Mouse (Mus musculus): Measurements from ENCODE around the gene Eapp. TPM values are rescaled to one million over a fixed set of nuclear protein-coding genes. Genes with fewer than 3 reads are reported as not detected.
A peak's percentile ranks its signal among the peaks of the same experiment; 100 is the strongest.
"Not testable (repeated sequence)": the region's sequence is repeated elsewhere in the genome, so short reads cannot be mapped to it uniquely, and the experiment has no call there.

Gene Eapp
- polyA plus RNA-seq, 1 experiment from 2014 or later = 77.3 TPM

DNA sequence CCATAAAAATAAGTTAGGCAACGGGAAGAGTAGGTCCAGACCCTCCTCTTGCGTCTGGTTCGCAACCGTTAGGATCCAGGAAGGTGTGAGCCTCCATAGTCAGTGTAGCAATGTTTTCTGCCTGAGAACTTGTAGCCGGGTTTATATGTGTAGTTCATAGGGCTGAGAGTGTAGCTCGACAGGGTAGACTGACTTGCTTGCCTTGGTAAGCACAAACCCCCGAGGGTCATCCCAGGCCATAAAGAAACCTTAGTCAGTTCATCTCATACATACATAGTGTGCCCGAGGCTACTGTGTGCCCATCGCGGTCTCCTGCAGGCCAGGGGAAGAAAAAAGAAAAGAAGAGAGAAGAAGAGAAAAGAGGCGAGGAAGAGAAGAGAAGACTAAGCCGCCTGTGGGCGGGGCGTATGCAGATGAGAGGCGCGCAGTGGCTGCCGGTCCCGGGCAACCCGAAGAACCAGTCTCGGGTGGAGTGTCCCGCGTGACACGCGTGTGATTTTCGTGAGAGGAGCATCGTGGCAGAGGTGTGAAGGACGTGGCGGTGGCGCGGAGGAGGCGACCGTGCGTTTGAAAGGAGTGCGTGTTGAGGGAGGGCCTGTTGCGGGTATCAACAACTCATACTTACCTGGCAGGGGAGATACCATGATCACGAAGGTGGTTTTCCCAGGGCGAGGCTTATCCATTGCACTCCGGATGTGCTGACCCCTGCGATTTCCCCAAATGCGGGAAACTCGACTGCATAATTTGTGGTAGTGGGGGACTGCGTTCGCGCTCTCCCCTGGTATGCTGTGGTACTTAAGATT, 14.2 kb upstream of the Eapp start:
- peak overlapping the region; percentile 20; the same call in 1 of the 2 replicates for H3K4me3 ChIP-seq (replicated peaks)

DNA sequence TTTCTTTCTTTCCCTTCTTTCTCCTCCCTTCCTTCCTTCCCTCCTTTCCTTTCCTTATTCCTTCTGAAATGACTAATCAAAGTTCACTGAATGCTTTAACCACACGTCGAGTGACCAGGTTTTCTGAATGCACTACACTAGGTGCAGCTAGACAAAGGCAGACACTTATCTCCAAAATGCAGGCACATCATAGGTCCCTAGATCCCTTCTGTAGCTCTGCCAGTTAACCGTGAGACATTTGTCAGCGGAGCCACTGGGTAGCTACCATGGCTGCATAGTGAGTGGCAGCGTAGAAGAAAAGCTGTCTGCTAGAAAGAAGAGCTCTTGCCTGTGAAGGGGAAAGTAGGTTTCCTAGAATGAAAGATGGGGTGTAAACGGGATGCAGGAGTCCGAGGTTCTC, 3.7 kb upstream of the Eapp start:
- H3K4me1 ChIP-seq = peaks cover 10% of the 10 kb centered on the region
- no peak overlapping the region for H3K4me2 ChIP-seq
- H3K4me3 ChIP-seq (replicated peaks) = no peak overlapping the region
- H3K9ac ChIP-seq = no peak overlapping the region
- H3K27ac ChIP-seq = no peak overlapping the region
- no peaks in the 10 kb centered on the region; the same call in 1 of the 2 replicates for H3K27me3 ChIP-seq
- no peaks in the 10 kb centered on the region for H3K9me3 ChIP-seq
- WGBS = 80% methylated on average over 7 of the region's 7 CpGs
- ATAC-seq (ENCODE audit: low FRiP score) = no peak
- no peaks in the 10 kb centered on the region for H3K36me3 ChIP-seq (replicated peaks)

More for the DNA sequence above, 14.2 kb upstream of the Eapp start:
- peak overlapping the region; percentile 29; the same call in 1 of the 2 replicates for H3K4me2 ChIP-seq
- H3K27ac ChIP-seq; H3K4me1 ChIP-seq; H3K27me3 ChIP-seq; H3K9me3 ChIP-seq; H3K36me3 ChIP-seq (replicated peaks); H3K9ac ChIP-seq: not testable (repeated sequence)
- 1% methylated on average over 12 of the region's 44 CpGs for WGBS
- peak; percentile 84 for ATAC-seq (ENCODE audit: low FRiP score)

DNA sequence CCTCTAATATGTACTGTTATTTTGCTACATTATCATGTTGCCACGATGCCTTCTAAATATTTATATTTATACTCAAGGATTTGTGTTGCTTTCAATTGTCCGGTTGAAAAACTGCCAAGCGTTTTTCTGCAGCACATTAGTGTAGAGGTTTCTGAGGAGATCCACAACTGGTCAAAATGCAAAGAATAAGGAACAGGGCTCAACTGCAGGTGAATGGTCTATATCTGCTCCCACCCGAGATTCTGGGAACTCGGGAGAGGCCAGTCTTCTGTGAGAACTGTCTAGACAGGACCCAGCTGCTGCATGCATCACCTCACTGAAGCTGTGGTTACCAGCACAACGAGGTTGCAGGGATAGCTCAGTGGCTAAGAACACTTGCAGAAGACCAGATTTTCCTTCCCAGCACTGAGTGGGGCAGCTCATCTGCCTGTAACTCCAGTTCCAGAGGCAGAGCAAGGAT, 2.1 kb upstream of the Eapp start:
- Histone ChIP-seq H3K36me3 (replicated peaks) (no peaks in the 10 kb centered on the region), H3K4me2 (no peak overlapping the region), H3K27me3 (no peaks in the 10 kb centered on the region; the same call in 1 of the 2 replicates), H3K4me1 (peaks cover 13% of the 10 kb centered on the region), H3K9ac (no peak overlapping the region), H3K27ac (0 out of 2 replicates have a peak overlapping the region, but pooled peaks have one; percentile 10), H3K9me3 (no peaks in the 10 kb centered on the region), H3K4me3 (replicated peaks) (no peak overlapping the region)
- ATAC-seq (ENCODE audit: low FRiP score) = no peak
- 62% methylated on average over 6 of the region's 6 CpGs for WGBS

DNA sequence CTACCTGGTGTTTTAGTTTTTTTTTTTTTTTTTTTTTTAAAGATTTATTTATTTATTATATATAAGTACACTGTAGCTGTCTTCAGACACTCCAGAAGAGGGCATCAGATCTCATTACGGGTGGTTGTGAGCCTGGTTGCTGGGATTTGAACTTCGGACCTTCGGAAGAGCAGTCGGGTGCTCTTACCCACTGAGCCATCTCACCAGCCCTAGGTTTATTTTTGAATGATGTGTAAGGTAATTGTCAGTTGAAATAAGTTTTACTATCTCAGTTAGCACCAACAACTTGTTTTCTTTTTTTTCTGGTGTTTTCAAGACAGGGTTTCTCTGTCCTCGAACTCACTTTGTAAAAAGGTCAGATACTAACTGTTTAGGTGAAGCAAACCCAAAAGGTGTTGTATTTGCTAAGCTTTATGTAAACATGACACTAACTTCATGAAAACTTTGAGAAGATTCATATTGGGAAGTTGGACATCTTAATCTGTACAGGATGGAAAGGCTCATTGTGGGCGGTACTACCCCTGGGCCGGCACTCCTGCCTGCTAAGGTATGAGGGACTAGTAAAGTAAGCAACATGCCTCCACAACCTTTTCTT, 1.4 kb upstream of the Eapp start:
- ATAC-seq (ENCODE audit: low FRiP score) = no peak
- no peak overlapping the region for H3K4me2 ChIP-seq
- no peaks in the 10 kb centered on the region for H3K9me3 ChIP-seq
- peaks cover 6% of the 10 kb centered on the region; the same call in 1 of the 2 replicates for H3K36me3 ChIP-seq (replicated peaks)
- H3K4me1 ChIP-seq = peaks cover 13% of the 10 kb centered on the region
- H3K9ac ChIP-seq = no peak overlapping the region
- no peak overlapping the region for H3K4me3 ChIP-seq (replicated peaks)
- WGBS = 11% methylated on average over 7 of the region's 7 CpGs
- no peak overlapping the region for H3K27ac ChIP-seq
- H3K27me3 ChIP-seq = no peaks in the 10 kb centered on the region; the same call in 1 of the 2 replicates

DNA sequence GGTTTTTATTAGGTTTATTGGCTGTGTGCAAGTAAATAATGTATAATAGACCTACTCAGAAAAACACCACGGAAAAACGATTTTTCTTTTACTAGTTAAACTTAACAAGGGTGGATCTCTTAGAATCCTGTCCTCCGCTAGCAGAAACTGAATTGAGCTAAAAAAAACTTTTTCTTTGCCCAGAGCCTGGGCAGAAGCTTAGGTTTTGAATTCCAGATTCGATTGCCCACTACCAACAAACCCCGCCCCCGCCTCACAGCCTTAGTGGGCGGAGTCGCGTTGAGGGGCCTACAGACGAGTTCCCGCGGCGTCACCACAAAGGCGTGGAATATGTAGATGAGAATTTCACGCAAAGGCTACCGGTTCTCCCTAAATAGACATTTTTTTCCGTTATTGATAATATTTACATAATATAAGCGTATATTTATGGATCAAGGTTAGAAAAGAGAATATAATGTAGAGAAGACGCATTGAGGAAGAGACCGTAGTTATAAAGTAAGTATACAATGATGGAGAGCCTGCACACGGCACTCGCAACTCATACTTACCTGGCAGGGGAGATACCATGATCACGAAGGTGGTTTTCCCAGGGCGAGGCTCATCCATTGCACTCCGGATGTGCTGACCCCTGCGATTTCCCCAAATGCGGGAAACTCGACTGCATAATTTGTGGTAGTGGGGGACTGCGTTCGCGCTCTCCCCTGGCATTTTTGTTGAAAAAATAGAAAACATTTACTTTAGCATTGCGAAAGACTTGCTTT, 725 bp upstream of the Eapp start:
- Histone ChIP-seq H3K9me3 (no peaks in the 10 kb centered on the region), H3K27ac (peak overlapping the region; percentile 97), H3K9ac (peak overlapping the region; percentile 87), H3K4me1 (peaks cover 13% of the 10 kb centered on the region), H3K4me3 (replicated peaks) (peak overlapping the region; percentile 78), H3K36me3 (replicated peaks) (peaks cover 8% of the 10 kb centered on the region; the same call in 1 of the 2 replicates), H3K27me3 (no peaks in the 10 kb centered on the region; the same call in 1 of the 2 replicates), H3K4me2 (peak overlapping the region; percentile 65)
- WGBS = under 1% methylated on average over 32 of the region's 32 CpGs
- ATAC-seq (ENCODE audit: low FRiP score) = peak; percentile 92

DNA sequence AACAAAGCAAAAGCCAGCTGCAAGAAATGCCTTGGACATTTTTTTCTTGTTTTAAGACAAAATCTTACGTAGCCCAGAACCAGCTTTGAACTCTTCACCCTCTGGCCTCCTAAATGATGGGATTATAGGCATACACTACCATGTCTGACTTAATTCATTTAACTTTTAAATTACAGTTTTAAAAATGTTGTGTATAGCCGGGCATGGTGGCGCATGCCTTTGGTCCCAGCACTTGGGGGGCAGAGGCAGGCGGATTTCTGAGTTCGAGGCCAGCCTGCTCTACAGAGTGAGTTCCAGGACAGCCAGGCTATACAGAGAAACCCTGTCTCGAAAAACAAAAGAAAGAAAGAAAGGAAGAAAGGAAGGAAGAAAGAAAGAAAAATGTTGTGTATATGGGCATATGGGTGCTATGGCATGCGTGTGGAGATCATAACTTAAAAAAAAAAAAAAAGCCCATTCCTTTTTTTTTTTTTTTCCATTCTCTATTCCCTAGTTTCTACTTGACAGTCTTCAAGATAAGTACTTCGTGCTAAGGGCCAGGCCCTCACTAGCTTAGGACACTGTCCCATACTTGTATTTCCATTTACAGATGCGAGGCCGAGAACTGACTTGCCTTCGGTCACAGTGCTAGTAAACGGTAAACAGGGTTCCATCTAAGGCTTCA, 718 bp downstream of the Eapp start:
- Histone ChIP-seq H3K9me3 (no peaks in the 10 kb centered on the region), H3K36me3 (replicated peaks) (peaks cover 20% of the 10 kb centered on the region), H3K27ac (peak overlapping the region; percentile 97), H3K27me3 (no peaks in the 10 kb centered on the region; the same call in 1 of the 2 replicates), H3K9ac (peak overlapping the region; percentile 87), H3K4me3 (replicated peaks) (peak overlapping the region; percentile 78), H3K4me1 (peaks cover 13% of the 10 kb centered on the region), H3K4me2 (peak overlapping the region; percentile 65)
- no peak for ATAC-seq (ENCODE audit: low FRiP score)
- 40% methylated on average over 12 of the region's 12 CpGs for WGBS

DNA sequence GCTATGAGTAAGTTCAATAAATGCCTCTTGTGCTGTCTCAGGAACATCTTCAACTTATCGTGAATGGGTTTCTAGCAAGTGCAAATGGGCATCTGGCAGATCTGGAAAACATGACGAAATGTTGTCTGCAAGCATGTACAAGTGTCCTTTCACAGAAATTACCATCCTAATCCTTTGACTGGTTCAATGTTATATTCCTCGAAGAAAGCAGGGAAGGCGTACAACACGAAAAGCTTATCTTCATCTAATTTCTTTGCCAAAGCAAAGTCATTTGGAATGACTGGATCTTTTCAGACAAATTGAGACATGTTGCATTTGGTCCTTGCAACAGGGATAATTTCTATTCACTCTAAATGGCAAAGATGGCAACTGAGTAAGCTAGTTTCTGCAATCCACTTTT, 6.6 kb downstream of the Eapp start:
- Histone ChIP-seq H3K4me2 (no peak overlapping the region), H3K9me3 (no peaks in the 10 kb centered on the region), H3K4me3 (replicated peaks) (no peak overlapping the region), H3K36me3 (replicated peaks) (peaks cover 58% of the 10 kb centered on the region), H3K27me3 (no peaks in the 10 kb centered on the region), H3K27ac (no peak overlapping the region), H3K4me1 (0 out of 2 replicates have a peak, but pooled peaks cover 3% of the 10 kb centered on the region), H3K9ac (no peak overlapping the region)
- 96% methylated on average over 5 of the region's 5 CpGs for WGBS
- no peak for ATAC-seq (ENCODE audit: low FRiP score)

DNA sequence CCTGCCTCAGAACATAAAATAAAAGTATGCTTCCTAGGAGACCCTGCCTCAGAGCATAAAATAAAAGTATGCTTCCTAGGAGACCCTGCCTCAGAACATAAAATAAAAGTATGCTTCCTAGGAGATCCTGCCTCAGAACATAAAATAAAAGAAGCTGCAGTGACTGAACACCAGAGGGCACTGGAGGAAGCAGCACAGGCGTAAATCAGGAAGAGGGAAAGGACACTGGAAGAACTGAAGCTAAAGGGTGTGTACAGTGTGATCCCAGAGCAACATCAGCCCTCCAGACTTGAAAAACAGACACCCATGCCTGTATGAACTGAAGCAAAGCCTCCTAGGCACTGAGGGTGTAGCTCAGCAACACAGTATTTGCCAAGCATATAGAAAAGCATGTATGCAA, 12.5 kb downstream of the Eapp start:
- Histone ChIP-seq H3K4me1 (no peaks in the 10 kb centered on the region), H3K4me2 (no peak overlapping the region), H3K4me3 (replicated peaks) (no peak overlapping the region), H3K27ac (no peak overlapping the region), H3K36me3 (replicated peaks) (peaks cover 28% of the 10 kb centered on the region), H3K27me3 (no peaks in the 10 kb centered on the region), H3K9ac (no peak overlapping the region), H3K9me3 (no peaks in the 10 kb centered on the region)
- no peak for ATAC-seq (ENCODE audit: low FRiP score)
- 29% methylated on average over 1 of the region's 1 CpGs for WGBS

DNA sequence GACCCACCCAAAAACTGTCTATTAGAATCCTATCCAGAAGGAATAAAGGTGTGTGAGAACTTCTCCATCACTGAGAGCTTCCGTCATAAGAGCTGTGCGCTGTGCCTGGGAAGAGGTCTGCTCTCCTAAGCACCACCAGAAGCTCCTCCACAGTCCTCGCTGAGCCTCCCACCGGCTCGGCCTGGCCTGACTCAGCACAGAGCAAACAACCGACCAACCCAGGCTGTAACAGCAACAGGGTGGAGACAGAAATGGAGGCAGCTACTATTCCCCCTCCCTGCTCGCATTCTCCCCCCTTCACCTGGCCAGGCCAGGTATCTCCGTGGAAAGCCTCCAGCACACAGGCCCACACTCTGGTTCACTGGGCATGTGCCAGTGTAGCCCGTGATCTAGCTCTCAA, 19.0 kb downstream of the Eapp start:
- no peaks in the 10 kb centered on the region for H3K4me1 ChIP-seq
- H3K27me3 ChIP-seq = no peaks in the 10 kb centered on the region
- no peak overlapping the region for H3K27ac ChIP-seq
- WGBS = 90% methylated on average over 9 of the region's 9 CpGs
- H3K36me3 ChIP-seq (replicated peaks) = peaks cover 59% of the 10 kb centered on the region
- ATAC-seq (ENCODE audit: low FRiP score) = no peak
- H3K4me3 ChIP-seq (replicated peaks) = no peak overlapping the region
- no peak overlapping the region for H3K9ac ChIP-seq
- no peak overlapping the region for H3K4me2 ChIP-seq
- H3K9me3 ChIP-seq = no peaks in the 10 kb centered on the region

DNA sequence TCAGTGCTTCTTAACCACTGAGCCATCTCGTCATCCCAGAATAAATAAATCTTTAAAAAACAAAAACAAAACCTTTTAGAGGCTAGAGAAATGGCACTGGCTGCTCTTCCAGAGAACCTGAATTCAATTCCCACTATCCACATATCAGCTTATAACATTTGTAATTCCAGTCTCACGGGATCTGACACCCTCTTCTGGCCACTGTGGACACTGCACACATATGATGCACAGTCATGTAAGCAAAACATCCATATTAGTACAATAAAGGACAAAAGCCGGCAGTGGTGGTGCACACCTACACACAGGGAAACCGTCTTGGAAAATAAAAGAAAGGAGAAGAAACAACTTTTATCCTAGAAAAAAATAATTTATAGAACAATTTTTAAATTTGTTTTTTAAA, 20.3 kb downstream of the Eapp start:
- ATAC-seq (ENCODE audit: low FRiP score) = no peak
- no peaks in the 10 kb centered on the region for H3K27me3 ChIP-seq
- H3K9me3 ChIP-seq = no peaks in the 10 kb centered on the region
- no peaks in the 10 kb centered on the region for H3K4me1 ChIP-seq
- H3K27ac ChIP-seq = no peak overlapping the region
- H3K4me3 ChIP-seq (replicated peaks) = no peak overlapping the region
- no peak overlapping the region for H3K9ac ChIP-seq
- no peak overlapping the region for H3K4me2 ChIP-seq
- peaks cover 66% of the 10 kb centered on the region for H3K36me3 ChIP-seq (replicated peaks)
- WGBS = 94% methylated on average over 4 of the region's 4 CpGs

DNA sequence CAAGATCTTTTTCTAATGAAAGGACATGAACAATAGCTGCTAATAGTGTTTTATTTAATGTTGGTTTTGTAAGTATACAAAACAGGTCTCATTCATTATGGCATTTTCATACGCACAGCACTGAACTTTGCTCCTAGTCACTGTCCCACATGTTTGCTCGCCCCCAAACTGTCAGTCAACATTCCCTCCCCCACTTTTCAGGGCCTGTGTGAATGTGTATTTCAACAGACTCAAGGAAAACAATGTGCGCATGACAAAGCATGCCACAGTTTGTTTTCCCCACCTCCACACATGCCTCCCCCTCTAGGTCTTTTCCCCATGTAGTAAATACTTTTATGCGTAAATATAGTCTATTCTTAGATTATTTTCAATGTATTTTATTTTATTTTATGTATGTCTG, 24.4 kb downstream of the Eapp start:
- Histone ChIP-seq H3K27ac (no peak overlapping the region), H3K27me3 (no peaks in the 10 kb centered on the region), H3K4me2 (no peak overlapping the region), H3K4me1 (no peaks in the 10 kb centered on the region), H3K9me3 (no peaks in the 10 kb centered on the region), H3K9ac (no peak overlapping the region), H3K4me3 (replicated peaks) (no peak overlapping the region), H3K36me3 (replicated peaks) (peaks cover 44% of the 10 kb centered on the region)
- ATAC-seq (ENCODE audit: low FRiP score) = no peak
- WGBS = 79% methylated on average over 4 of the region's 4 CpGs

DNA sequence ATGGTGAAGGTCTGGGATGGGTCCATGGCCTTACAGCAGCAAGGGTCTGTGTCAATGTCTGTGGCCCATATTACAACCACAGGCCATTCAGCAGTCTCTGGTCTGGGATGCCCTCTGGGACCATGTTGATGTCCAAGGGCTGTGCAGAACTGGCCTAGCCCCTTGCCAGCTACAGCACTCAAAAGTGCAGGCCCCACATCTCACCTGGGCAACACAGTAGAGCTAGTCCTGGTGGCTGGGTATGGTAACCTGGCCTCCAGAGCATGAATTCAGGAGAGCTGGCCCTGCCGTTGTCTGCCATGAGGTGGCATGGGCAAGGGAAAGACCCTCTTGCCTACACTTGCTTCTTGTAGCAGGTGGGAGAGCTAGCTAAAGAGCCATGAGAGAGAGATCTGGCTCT, 27.6 kb downstream of the Eapp start:
- Histone ChIP-seq H3K4me3 (replicated peaks) (no peak overlapping the region), H3K4me2 (no peak overlapping the region), H3K36me3 (replicated peaks) (peaks cover 21% of the 10 kb centered on the region), H3K9me3 (no peaks in the 10 kb centered on the region), H3K9ac (no peak overlapping the region), H3K27me3 (no peaks in the 10 kb centered on the region), H3K4me1 (no peaks in the 10 kb centered on the region), H3K27ac (no peak overlapping the region)
- ATAC-seq (ENCODE audit: low FRiP score) = no peak
- WGBS = 95% methylated on average over 1 of the region's 1 CpGs
